Mouse (Mus musculus): ENCODE measurements around the gene Pcyox1. TPM values are rescaled to one million over a fixed set of nuclear protein-coding genes. Genes with fewer than 3 reads are reported as not detected.
"Not testable (repeated sequence)": the region's sequence is repeated elsewhere in the genome, so short reads cannot be mapped to it uniquely, and the experiment has no call there.

Pcyox1 gene
- polyA plus RNA-seq, 1 experiment from 2014 or later, result 97.6 TPM

DNA sequence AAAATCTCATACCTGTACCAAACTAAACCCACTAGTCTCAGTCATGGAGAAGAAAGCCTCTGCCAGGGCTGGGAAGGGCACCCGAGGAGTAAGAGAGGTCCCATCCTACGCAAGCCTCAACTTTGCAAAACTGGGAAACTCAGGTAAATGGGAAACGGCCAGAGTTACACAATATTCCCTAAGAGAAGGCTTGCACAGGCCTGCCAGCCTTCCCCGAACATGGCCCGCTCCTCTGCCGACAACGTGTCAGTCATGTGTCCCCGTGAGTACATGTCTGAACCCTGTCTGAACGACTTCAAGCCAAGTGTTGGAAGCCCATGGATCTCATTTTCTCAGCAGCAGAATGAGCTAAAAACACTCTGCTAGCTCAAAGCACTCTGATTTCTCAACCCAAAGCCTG is 1.9 kb downstream of the Pcyox1 start:
- no peak overlapping the region for H3K9ac ChIP-seq

DNA sequence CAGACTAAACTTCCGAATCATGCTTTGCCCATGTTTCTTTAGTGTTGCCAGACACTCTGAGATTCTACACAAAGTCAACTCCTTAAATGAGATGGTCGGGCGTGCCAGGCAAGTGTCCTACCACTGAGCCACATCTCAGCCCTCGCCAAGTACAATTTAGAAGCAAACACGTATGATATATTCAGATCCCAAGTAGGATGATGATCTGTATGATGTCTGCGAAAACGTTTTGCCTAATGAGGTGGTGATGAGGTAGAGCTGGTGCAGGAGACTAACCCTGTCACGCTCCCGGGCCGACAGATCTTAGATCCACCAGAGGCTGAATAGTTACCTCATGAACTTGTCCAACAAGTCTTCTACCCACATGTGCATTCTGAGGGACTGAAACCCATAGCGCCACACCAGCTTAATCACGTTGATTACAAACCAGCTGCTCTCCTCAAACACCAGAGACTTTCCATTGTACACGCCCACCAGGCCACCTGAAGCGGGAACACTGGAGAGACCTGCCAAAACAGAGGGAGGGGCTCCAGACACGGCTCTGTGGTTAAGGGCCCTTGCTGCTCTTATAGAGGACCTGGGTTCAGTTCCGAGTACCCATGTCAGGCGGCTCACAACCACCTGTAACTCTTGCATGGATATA is 2.8 kb downstream of the Pcyox1 start:
- 88% methylated on average over 17 of the region's 17 CpGs for WGBS
- no peak overlapping the region for H3K4me3 ChIP-seq (replicated peaks)
- H3K27ac ChIP-seq, result no peak overlapping the region
- ATAC-seq (replicated peaks; ENCODE audit: low FRiP score), result no peak
- H3K27me3 ChIP-seq, result no peaks in the 10 kb centered on the region
- H3K9me3 ChIP-seq (replicated peaks), result no peaks in the 10 kb centered on the region
- H3K4me2 ChIP-seq, result no peak overlapping the region
- no peak overlapping the region for H3K9ac ChIP-seq
- peaks cover 47% of the 10 kb centered on the region for H3K36me3 ChIP-seq
- H3K4me1 ChIP-seq, result peaks cover 23% of the 10 kb centered on the region

More for the DNA sequence above, 1.9 kb downstream of the Pcyox1 start:
- 89% methylated on average over 9 of the region's 9 CpGs for WGBS
- Histone ChIP-seq H3K4me3 (replicated peaks) (no peak overlapping the region), H3K36me3 (peaks cover 39% of the 10 kb centered on the region), H3K9me3 (replicated peaks) (no peaks in the 10 kb centered on the region), H3K4me2 (peak overlapping the region; percentile 84), H3K27me3 (no peaks in the 10 kb centered on the region), H3K4me1 (peaks cover 23% of the 10 kb centered on the region), H3K27ac (no peak overlapping the region)
- ATAC-seq (replicated peaks; ENCODE audit: low FRiP score), result no peak

DNA sequence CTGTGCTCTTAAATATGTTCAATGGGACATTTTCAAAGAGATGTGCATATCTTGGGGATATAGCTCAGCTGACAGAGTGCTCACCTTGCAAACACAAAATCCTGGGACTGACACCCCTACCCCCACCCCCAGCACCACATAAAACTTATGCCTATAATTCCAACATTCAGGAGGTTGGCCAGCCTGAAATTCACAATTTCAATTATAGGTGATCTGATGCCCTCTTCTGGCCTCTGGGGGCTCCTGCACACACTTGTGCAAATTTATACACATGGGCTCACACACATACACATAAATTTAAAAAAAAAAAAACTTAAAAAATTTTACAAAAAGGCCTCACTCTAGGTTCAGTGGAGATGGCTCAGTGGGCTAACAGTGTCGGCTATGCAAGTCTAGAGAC is 3.8 kb downstream of the Pcyox1 start:
- Histone ChIP-seq H3K4me3 (replicated peaks) (no peak overlapping the region), H3K4me2 (no peak overlapping the region), H3K36me3 (peaks cover 57% of the 10 kb centered on the region), H3K27ac (no peak overlapping the region), H3K27me3 (no peaks in the 10 kb centered on the region), H3K4me1 (peaks cover 28% of the 10 kb centered on the region), H3K9ac (no peak overlapping the region), H3K9me3 (replicated peaks) (no peaks in the 10 kb centered on the region)
- WGBS, result 100% methylated on average over 1 of the region's 1 CpGs
- ATAC-seq (replicated peaks; ENCODE audit: low FRiP score), result no peak

DNA sequence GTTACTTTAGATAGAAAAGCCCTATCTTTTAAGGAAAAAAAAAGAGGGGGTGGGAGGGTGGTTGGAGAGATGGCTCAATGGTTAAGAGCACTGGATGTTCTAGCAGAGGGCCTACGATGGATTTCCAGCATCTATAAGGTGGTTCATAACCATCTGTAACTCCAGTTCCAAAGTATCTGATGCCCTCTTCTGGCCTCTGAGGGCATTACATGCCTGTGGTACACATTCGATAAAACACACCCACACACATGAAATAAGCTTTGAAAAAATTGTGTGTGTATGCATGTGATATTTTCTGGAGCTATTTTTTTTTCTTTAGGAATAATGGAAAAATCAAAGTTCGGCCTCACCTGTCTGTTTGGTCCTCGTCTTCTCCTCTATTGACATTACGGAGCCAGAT is 5.6 kb downstream of the Pcyox1 start:
- 95% methylated on average over 5 of the region's 5 CpGs for WGBS
- H3K27me3 ChIP-seq, result no peaks in the 10 kb centered on the region
- no peak for ATAC-seq (replicated peaks; ENCODE audit: low FRiP score)
- H3K36me3 ChIP-seq, result peaks cover 71% of the 10 kb centered on the region
- H3K4me2 ChIP-seq, result no peak overlapping the region
- peaks cover 34% of the 10 kb centered on the region for H3K4me1 ChIP-seq
- H3K4me3 ChIP-seq (replicated peaks), result no peak overlapping the region
- no peaks in the 10 kb centered on the region for H3K9me3 ChIP-seq (replicated peaks)
- H3K9ac ChIP-seq, result no peak overlapping the region
- H3K27ac ChIP-seq, result no peak overlapping the region

DNA sequence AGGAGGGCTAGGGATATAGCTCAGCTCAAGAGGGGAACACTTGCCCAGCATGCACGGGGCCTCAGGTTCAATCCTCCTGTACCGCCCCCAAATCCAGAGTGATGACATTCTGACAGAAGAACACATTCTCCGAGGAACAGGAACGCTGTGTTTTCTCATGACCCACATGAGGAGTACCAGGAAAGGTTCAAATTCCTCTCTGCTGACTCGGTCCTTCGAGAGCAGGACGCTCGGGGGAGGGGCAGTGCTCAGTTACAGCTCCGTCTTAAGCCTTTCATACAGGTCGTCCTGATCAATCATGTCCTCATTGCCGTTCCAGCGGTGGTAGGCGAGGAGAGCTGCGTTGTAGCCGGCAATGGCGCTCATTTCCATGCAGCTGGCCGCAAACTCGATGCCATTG is 8.5 kb downstream of the Pcyox1 start:
- no peaks in the 10 kb centered on the region for H3K9me3 ChIP-seq (replicated peaks)
- H3K9ac ChIP-seq, result no peak overlapping the region
- peaks cover 74% of the 10 kb centered on the region for H3K36me3 ChIP-seq
- H3K4me2 ChIP-seq, result no peak overlapping the region
- H3K4me1 ChIP-seq, result peaks cover 18% of the 10 kb centered on the region; the same call in 1 of the 2 replicates
- no peak overlapping the region for H3K4me3 ChIP-seq (replicated peaks)
- peak overlapping the region; percentile 79 for H3K27ac ChIP-seq
- 76% methylated on average over 18 of the region's 18 CpGs for WGBS
- no peaks in the 10 kb centered on the region for H3K27me3 ChIP-seq
- no peak for ATAC-seq (replicated peaks; ENCODE audit: low FRiP score)

DNA sequence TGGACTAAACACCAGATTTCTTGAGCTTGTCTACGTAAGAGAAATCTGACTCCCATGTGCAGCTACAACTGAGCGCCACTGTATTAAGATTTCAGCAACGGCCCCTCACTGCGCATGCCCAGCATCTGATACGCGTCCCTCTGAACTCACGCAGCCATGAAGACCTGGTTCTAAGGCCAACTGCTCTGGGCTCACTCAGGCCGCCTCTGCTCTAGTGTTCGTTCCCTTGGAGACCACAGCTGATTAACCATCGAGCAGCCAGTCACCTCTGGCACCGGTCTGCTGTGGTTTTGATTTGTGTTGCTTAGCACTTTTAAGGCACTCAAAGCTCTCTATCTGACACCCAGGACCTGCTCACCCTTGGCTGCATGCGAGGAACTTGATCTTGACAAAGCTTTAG is 9.6 kb downstream of the Pcyox1 start:
- peaks cover 20% of the 10 kb centered on the region; the same call in 1 of the 2 replicates for H3K4me1 ChIP-seq
- no peaks in the 10 kb centered on the region for H3K27me3 ChIP-seq
- WGBS, result 42% methylated on average over 12 of the region's 12 CpGs
- H3K36me3 ChIP-seq, result peaks cover 66% of the 10 kb centered on the region
- peak; percentile 71 for ATAC-seq (replicated peaks; ENCODE audit: low FRiP score)
- H3K9ac ChIP-seq, result no peak overlapping the region
- 0 out of 2 replicates have a peak overlapping the region, but pooled peaks have one; percentile 32 for H3K4me2 ChIP-seq
- no peaks in the 10 kb centered on the region for H3K9me3 ChIP-seq (replicated peaks)
- H3K27ac ChIP-seq, result peak overlapping the region; percentile 79
- H3K4me3 ChIP-seq (replicated peaks), result no peak overlapping the region

DNA sequence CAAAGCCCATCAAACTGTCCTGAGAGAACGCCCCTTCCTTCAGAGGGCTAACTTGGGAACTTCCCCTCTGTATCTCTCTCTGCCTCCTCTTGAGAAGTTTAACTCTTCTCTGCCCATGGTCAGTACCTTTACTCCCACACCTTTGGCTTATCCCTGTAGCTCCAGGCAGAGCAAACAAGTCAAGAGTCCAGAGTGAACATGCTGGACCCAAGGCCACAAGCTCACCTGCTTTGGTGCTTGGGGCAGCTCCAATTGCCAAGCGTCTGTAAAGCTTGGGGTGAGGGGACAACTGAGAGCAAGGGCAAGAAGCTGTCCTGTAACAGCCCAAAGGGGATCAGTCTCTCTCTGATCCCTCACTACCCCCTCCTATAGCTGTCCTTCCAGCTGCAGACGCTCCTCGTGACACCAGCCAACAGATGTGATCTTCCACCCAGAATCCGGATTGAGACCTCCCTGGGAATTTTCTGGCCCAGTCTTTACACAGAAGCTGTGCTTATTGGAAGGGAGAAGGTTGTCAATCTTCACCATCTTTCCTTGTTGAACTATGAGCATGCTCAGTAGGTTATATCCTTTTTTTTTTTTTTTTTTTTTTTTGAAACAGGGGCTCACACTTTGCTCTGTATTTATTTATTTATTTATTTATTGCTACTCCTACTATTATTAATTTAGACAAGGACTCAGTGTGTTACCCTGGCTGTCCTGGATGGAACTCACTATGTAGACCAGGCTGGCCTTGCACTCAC is 11.4 kb downstream of the Pcyox1 start:
- no peak overlapping the region for H3K9ac ChIP-seq
- WGBS, result 80% methylated on average over 5 of the region's 5 CpGs
- no peak overlapping the region for H3K4me2 ChIP-seq
- H3K4me1 ChIP-seq, result peaks cover 20% of the 10 kb centered on the region; the same call in 1 of the 2 replicates
- H3K27ac ChIP-seq, result no peak overlapping the region
- no peaks in the 10 kb centered on the region for H3K27me3 ChIP-seq
- H3K9me3 ChIP-seq (replicated peaks), result no peaks in the 10 kb centered on the region
- no peak overlapping the region for H3K4me3 ChIP-seq (replicated peaks)
- H3K36me3 ChIP-seq, result peaks cover 48% of the 10 kb centered on the region
- ATAC-seq (replicated peaks; ENCODE audit: low FRiP score), result no peak

DNA sequence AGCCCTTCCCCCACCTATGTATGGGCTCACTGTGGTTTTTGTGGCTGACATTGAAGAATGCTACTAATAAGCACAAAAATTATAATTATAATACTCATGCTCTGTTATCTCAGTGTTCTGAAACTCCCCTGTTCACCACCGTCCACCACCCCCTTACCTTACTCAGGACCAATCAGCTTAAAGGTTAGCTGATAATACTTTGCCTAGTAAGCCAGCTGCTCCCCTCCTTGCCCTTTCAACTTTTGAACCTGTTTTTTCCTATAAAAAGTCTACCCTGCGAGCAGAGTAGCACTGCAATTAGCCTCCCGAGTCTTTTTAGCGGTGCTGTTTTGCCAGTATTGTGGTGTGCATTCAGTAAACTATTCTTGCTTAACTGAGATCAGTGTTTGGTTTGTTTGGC is 12.3 kb downstream of the Pcyox1 start:
- ATAC-seq (replicated peaks; ENCODE audit: low FRiP score), result no peak
- H3K27ac ChIP-seq, result no peak overlapping the region

DNA sequence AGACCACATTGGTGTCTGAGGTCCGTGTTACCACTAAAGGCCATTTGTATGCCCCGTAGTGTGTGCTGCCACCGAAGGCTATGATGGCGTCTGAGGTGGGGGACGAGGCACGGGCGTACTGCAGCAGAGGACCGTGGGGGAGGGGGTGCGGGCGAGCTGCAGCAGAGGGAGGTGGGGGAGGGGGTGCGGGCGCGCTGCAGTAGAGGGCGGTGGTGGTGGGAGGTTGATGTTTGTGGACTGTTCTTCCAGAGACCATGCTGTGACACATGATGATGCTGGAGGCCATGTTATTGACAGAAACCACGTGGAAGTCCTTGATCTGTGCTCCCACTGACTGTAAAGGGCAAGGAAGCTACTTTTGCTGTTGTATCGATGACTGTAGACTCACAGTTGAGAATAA is 13.6 kb downstream of the Pcyox1 start:
- no peak overlapping the region for H3K4me3 ChIP-seq (replicated peaks)
- H3K27ac ChIP-seq, result no peak overlapping the region
- no peak overlapping the region for H3K9ac ChIP-seq
- H3K9me3 ChIP-seq (replicated peaks), result no peaks in the 10 kb centered on the region
- 45% methylated on average over 16 of the region's 16 CpGs for WGBS
- no peaks in the 10 kb centered on the region for H3K27me3 ChIP-seq
- peaks cover 43% of the 10 kb centered on the region for H3K36me3 ChIP-seq
- ATAC-seq (replicated peaks; ENCODE audit: low FRiP score), result no peak
- H3K4me1 ChIP-seq, result peaks cover 17% of the 10 kb centered on the region; the same call in 1 of the 2 replicates
- no peak overlapping the region for H3K4me2 ChIP-seq

More for the DNA sequence above, 12.3 kb downstream of the Pcyox1 start:
- no peak overlapping the region for H3K9ac ChIP-seq
- no peaks in the 10 kb centered on the region for H3K27me3 ChIP-seq
- no peak overlapping the region for H3K4me2 ChIP-seq
- H3K4me1 ChIP-seq, result peaks cover 20% of the 10 kb centered on the region; the same call in 1 of the 2 replicates
- WGBS, result 67% methylated on average over 4 of the region's 4 CpGs
- H3K9me3 ChIP-seq (replicated peaks), result no peaks in the 10 kb centered on the region
- peaks cover 44% of the 10 kb centered on the region for H3K36me3 ChIP-seq
- no peak overlapping the region for H3K4me3 ChIP-seq (replicated peaks)

DNA sequence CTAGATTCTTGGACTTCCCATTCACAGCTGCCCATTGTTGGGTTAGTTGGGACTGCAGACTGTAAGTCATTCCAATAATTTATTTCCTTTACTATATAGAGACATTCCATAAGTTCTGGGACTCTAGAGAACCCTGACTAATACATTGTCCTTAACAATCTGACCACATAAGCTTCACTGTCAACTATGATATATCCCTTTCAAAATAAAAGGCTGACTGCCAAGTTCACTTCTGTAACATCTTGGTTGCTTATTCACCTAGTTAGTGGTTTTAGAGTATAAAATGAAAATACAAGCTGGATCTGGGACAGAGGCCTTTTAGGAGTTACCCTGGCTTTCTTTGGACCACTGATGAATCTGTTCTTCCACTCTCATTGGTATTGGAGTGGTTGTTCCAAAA is 14.4 kb downstream of the Pcyox1 start:
- H3K9ac ChIP-seq, result no peak overlapping the region
- H3K9me3 ChIP-seq (replicated peaks), result no peaks in the 10 kb centered on the region
- no peak overlapping the region for H3K27ac ChIP-seq
- no peak for ATAC-seq (replicated peaks; ENCODE audit: low FRiP score)
- H3K4me2 ChIP-seq, result no peak overlapping the region
- no peak overlapping the region for H3K4me3 ChIP-seq (replicated peaks)
- H3K36me3 ChIP-seq, result peaks cover 43% of the 10 kb centered on the region
- no peaks in the 10 kb centered on the region for H3K27me3 ChIP-seq
- peaks cover 10% of the 10 kb centered on the region; the same call in 1 of the 2 replicates for H3K4me1 ChIP-seq

DNA sequence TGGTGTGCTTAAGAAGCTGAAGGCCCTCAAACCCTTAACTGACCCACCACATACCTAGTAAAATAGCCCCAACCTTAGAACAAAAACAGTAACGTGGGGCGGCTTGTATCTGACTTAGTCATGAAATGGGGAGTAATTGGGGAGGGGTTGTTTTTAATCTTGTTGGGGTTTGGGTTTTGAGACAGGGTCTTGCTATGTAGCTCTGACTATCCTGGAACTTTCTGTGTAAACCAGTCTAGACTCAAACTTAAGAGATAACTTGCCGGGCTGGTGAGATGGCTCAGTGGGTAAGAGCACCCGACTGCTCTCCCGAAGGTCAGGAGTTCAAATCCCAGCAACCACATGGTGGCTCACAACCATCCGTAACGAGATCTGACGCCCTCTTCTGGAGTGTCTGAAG is 16.8 kb downstream of the Pcyox1 start:
- not testable (repeated sequence) for H3K27ac ChIP-seq; H3K9ac ChIP-seq; H3K9me3 ChIP-seq (replicated peaks); H3K27me3 ChIP-seq; H3K4me1 ChIP-seq; H3K4me2 ChIP-seq; ATAC-seq (replicated peaks; ENCODE audit: low FRiP score); H3K4me3 ChIP-seq (replicated peaks)
- WGBS, result 79% methylated on average over 8 of the region's 8 CpGs
- peaks cover 48% of the 10 kb centered on the region for H3K36me3 ChIP-seq

DNA sequence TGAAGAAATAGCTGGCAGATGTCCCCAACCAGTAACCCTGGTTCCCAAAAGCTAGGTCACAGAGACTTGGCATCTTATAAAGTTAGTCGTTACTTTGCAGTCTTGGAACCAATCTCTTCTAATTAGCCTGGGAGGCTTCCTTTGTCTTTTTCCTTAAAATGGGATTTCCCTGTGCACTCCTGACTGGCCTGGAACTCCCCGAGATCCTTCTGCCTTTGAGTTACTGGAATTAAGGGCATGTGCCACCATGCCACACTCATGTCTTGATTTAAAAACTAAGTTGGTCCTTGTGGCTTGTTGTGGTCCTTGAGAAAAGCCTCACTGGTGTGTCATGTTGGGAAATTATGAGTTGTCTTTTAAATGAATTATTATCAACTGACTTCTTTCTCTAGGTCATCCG is 18.6 kb downstream of the Pcyox1 start:
- no peak for ATAC-seq (replicated peaks; ENCODE audit: low FRiP score)
- no peak overlapping the region for H3K9ac ChIP-seq
- H3K27me3 ChIP-seq, result no peaks in the 10 kb centered on the region
- no peak overlapping the region for H3K4me3 ChIP-seq (replicated peaks)
- no peak overlapping the region for H3K4me2 ChIP-seq
- no peaks in the 10 kb centered on the region for H3K9me3 ChIP-seq (replicated peaks)
- peaks cover 58% of the 10 kb centered on the region for H3K36me3 ChIP-seq
- 86% methylated on average over 3 of the region's 3 CpGs for WGBS
- H3K27ac ChIP-seq, result no peak overlapping the region
- H3K4me1 ChIP-seq, result peaks cover 4% of the 10 kb centered on the region; the same call in 1 of the 2 replicates

Data from kidney, embryonic 15.5 days (tissue).